Mouse (Mus musculus) embryonic facial prominence, embryonic 10.5 days (tissue): ENCODE results near the gene Loxl3. TPM values are rescaled to one million over a fixed set of nuclear protein-coding genes. Genes with fewer than 3 reads are reported as not detected.

Experiments used
- DNase-seq: peaks from one replicate; pipeline ENCODE4 v3.0.0-alpha.2; 2017; ENCODE audit warnings: low spot score
- H3K27ac ChIP-seq: fragments of 300-500 bp; sonication (generic); replicated peaks from 2 replicates; pipeline ENCODE4 v1.5.1; 2016; ENCODE audit warnings: mild to moderate bottlenecking
- H3K27me3 ChIP-seq: fragments of 300-500 bp; sonication (generic); replicated peaks from 2 replicates; pipeline ENCODE4 v1.6.1; 2016; ENCODE audit warnings: low read depth, mild to moderate bottlenecking; ENCODE audit not compliant: poor library complexity, severe bottlenecking
- H3K36me3 ChIP-seq: fragments of 300-500 bp; sonication (generic); replicated peaks from 2 replicates; pipeline ENCODE4 v1.6.1; 2016; ENCODE audit warnings: mild to moderate bottlenecking, moderate library complexity
- H3K4me1 ChIP-seq: fragments of 300-500 bp; sonication (generic); 2 replicates; pipeline ENCODE4 v1.6.1; 2016
- H3K4me3 ChIP-seq: fragments of 300-500 bp; sonication (generic); 2 replicates; pipeline ENCODE4 v1.5.1; 2016; ENCODE audit warnings: mild to moderate bottlenecking, moderate library complexity
- H3K9me3 ChIP-seq: fragments of 300-500 bp; sonication (generic); 2 replicates; pipeline ENCODE4 v1.6.1; 2016; ENCODE audit warnings: mild to moderate bottlenecking
- WGBS: fragments of 180-500 bp; shearing (Covaris S2); methylation state at CpG from one replicate; pipeline ENCODE4 v1.1.7; 2016; 5-methylcytosine and 5-hydroxymethylcytosine counted together
- polyA plus RNA-seq: library from polyadenylated mRNA; unstranded; fragments of >200 nt; fragmentation: Nextera tagmentation; extraction: Ambion mirVana; gene quantifications from 2 replicates; pipeline ENCODE4 v1.2.1, GENCODE M21; 2016

Gene Loxl3
- polyA plus RNA-seq, 1 experiment from 2014 or later: 11.4 TPM

GRCm38 (mm10) chr6:83037188-83037587 is 3.2 kb downstream of the Loxl3 start:
- H3K27me3 ChIP-seq: peaks cover 53% of the 10 kb centered on the region
- no peaks in the 10 kb centered on the region for H3K36me3 ChIP-seq
- 82% methylated on average over 8 of the region's 8 CpGs for WGBS
- H3K4me3 ChIP-seq: no peak overlapping the region
- peaks cover 44% of the 10 kb centered on the region for H3K4me1 ChIP-seq
- H3K27ac ChIP-seq: no peak overlapping the region
- no peaks in the 10 kb centered on the region for H3K9me3 ChIP-seq
- no peak for DNase-seq

GRCm38 (mm10) chr6:83038496-83039012 is 4.6 kb downstream of the Loxl3 start:
- peaks cover 31% of the 10 kb centered on the region for H3K4me1 ChIP-seq
- WGBS: 10% methylated on average over 24 of the region's 24 CpGs
- H3K4me3 ChIP-seq: peak overlapping the region; percentile 48
- H3K9me3 ChIP-seq: no peaks in the 10 kb centered on the region
- peaks cover 47% of the 10 kb centered on the region for H3K27me3 ChIP-seq
- peak overlapping the region; percentile 68; the same call in 1 of the 2 replicates for H3K27ac ChIP-seq
- DNase-seq: peak; percentile 90
- H3K36me3 ChIP-seq: no peaks in the 10 kb centered on the region

DNA sequence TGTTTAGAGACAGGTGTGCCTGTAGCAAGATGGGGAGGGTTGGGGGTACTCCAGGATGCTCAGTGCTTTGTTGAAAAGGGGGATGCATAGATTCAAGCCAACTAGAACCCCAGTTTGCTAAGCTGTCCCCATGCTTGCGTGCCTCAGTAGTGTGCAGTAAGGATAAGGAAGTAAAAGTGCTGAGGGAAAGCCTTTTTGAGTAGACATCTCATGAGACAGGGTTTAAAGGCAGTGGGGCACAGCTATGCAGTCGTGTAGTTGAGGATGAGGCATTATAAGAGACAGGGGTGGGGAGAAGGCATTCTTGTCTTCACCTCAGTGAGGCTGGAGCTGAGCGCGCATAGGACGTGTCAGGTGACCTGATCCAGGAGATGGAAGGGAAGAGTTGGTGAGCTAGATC is 6.6 kb downstream of the Loxl3 start:
- no peak overlapping the region for H3K27ac ChIP-seq
- no peaks in the 10 kb centered on the region for H3K36me3 ChIP-seq
- no peak for DNase-seq
- 77% methylated on average over 5 of the region's 5 CpGs for WGBS
- peaks cover 33% of the 10 kb centered on the region for H3K27me3 ChIP-seq
- no peak overlapping the region for H3K4me3 ChIP-seq
- H3K9me3 ChIP-seq: no peaks in the 10 kb centered on the region
- H3K4me1 ChIP-seq: peaks cover 23% of the 10 kb centered on the region

- Histone ChIP-seq H3K9me3 (no peaks in the 10 kb centered on the region), H3K4me3 (no peak overlapping the region), H3K4me1 (peaks cover 18% of the 10 kb centered on the region), H3K36me3 (no peaks in the 10 kb centered on the region), H3K27me3 (peaks cover 4% of the 10 kb centered on the region; the same call in 1 of the 2 replicates), H3K27ac (no peak overlapping the region)
- DNase-seq: no peak
- WGBS: 64% methylated on average over 6 of the region's 6 CpGs
Measured at GRCm38 (mm10) chr6:83043561-83043960, 9.6 kb downstream of the Loxl3 start.

- WGBS: 85% methylated on average over 5 of the region's 5 CpGs
- no peaks in the 10 kb centered on the region for H3K9me3 ChIP-seq
- H3K4me1 ChIP-seq: peaks cover 14% of the 10 kb centered on the region; the same call in 1 of the 2 replicates
- no peak overlapping the region for H3K27ac ChIP-seq
- H3K36me3 ChIP-seq: no peaks in the 10 kb centered on the region
- H3K27me3 ChIP-seq: peaks cover 4% of the 10 kb centered on the region; the same call in 1 of the 2 replicates
- no peak for DNase-seq
- no peak overlapping the region for H3K4me3 ChIP-seq
Measured at GRCm38 (mm10) chr6:83043993-83044392, 10.0 kb downstream of the Loxl3 start.

DNA sequence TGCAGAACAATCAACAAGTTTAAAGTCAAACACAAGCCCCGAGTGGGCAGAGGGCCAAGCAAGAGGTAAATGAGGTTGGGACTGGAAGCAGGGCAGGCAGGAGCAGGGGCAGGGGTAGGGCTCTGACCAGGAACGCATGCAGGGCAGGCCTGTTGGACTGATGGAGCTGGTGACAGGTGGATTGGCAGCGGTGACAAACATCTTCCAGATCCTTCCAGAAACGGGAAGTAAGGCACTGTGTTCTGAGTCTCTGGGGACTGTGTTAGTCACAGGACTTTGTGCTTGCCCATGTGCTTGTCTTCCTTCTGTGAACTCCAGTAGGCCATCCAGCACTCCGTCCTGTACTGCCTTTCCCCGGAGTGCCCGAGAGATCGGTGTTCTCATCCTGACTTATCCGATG is 10.8 kb downstream of the Loxl3 start:
- no peak for DNase-seq
- H3K9me3 ChIP-seq: no peaks in the 10 kb centered on the region
- H3K4me1 ChIP-seq: peaks cover 14% of the 10 kb centered on the region; the same call in 1 of the 2 replicates
- H3K36me3 ChIP-seq: no peaks in the 10 kb centered on the region
- H3K27me3 ChIP-seq: peaks cover 4% of the 10 kb centered on the region; the same call in 1 of the 2 replicates
- no peak overlapping the region for H3K27ac ChIP-seq
- H3K4me3 ChIP-seq: no peak overlapping the region
- WGBS: 78% methylated on average over 9 of the region's 9 CpGs

GRCm38 (mm10) chr6:83049367-83049766 is 15.4 kb downstream of the Loxl3 start:
- Histone ChIP-seq H3K27ac (no peak overlapping the region), H3K4me3 (no peak overlapping the region; the same call in 1 of the 2 replicates), H3K27me3 (no peaks in the 10 kb centered on the region), H3K4me1 (peaks cover 21% of the 10 kb centered on the region), H3K36me3 (peaks cover 24% of the 10 kb centered on the region), H3K9me3 (no peaks in the 10 kb centered on the region)
- 76% methylated on average over 10 of the region's 10 CpGs for WGBS
- DNase-seq: no peak

GRCm38 (mm10) chr6:83053136-83053960 is 19.4 kb downstream of the Loxl3 start:
- Histone ChIP-seq H3K27ac (peak overlapping the region; percentile 93), H3K36me3 (peaks cover 50% of the 10 kb centered on the region)
- 3% methylated on average over 26 of the region's 26 CpGs for WGBS

DNA sequence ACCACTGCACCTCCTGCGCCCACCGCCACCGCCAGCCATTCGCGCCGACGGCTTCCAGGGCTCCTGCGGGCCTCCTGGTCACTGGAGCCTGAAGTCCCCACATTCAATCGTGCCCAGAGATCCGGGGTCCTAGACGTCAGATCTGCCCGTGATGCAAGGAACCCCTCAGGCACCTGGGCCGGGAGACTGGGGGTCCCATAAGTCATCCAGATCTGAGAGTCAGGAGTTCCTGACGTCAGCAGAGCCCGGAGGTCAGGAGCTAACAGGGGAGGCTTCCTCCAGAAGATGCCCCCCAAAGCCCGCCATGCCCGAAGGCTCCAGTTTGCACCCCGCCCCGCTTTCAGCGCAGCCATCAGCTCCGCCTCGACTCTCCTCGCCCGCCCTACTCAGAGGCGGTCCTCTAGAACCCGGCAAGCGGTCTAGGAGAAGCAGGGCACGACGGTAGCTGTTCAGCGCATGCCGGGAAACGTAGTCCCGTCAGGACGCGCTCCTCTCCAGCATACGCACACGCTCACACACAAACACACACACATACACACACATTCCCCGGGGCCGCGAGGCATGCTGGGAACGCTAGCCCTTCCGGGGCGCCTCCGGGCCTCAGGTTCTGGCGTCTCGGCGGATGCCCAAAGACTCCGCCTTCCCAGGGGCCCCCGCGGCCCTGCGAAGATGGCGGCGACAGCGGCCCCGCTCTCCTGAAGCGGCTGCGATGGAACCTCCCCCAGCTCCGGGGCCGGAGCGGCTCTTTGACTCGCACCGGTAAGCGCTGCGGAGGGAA is 20.3 kb downstream of the Loxl3 start, which contains the start of gene Aup1:
Aup1 (plus strand) TSS at position 448 of the 778 bp plus-strand sequence.
- H3K27me3 ChIP-seq: peaks cover 5% of the 10 kb centered on the region
- peak within 1 kb of the TSS; percentile 93 for H3K27ac ChIP-seq
- H3K4me3 ChIP-seq: peak within 1 kb of the TSS; percentile 86
- peaks cover 51% of the 10 kb centered on the region for H3K36me3 ChIP-seq
- H3K9me3 ChIP-seq: no peaks in the 10 kb centered on the region
- under 1% methylated on average over 64 of the region's 64 CpGs for WGBS
- H3K4me1 ChIP-seq: peaks cover 33% of the 10 kb centered on the region
- peak; percentile 96 for DNase-seq

More at GRCm38 (mm10) chr6:83053136-83053960, 19.4 kb downstream of the Loxl3 start:
- Histone ChIP-seq H3K4me3 (peak overlapping the region; percentile 86), H3K4me1 (peaks cover 33% of the 10 kb centered on the region), H3K27me3 (no peaks in the 10 kb centered on the region), H3K9me3 (no peaks in the 10 kb centered on the region)
- DNase-seq: peak; percentile 62

- WGBS: under 1% methylated on average over 50 of the region's 50 CpGs
- Histone ChIP-seq H3K36me3 (peaks cover 50% of the 10 kb centered on the region), H3K27me3 (peaks cover 10% of the 10 kb centered on the region), H3K27ac (peak within 1 kb of the TSS; percentile 93), H3K9me3 (no peaks in the 10 kb centered on the region), H3K4me1 (peaks cover 33% of the 10 kb centered on the region), H3K4me3 (peak within 1 kb of the TSS; percentile 86)
- DNase-seq: peak; percentile 61
Measured at GRCm38 (mm10) chr6:83054871-83055431, 21.0 kb downstream of the Loxl3 start, which contains the start of gene Htra2. Gene Htra2, minus strand, starts transcription at chr6:83055273.

- Histone ChIP-seq H3K4me1 (peaks cover 35% of the 10 kb centered on the region), H3K27ac (no peak within 1 kb of the TSS), H3K27me3 (peaks cover 38% of the 10 kb centered on the region), H3K4me3 (no peak within 1 kb of the TSS), H3K9me3 (no peaks in the 10 kb centered on the region), H3K36me3 (peaks cover 28% of the 10 kb centered on the region)
- DNase-seq: no peak
- WGBS: 50% methylated on average over 3 of the region's 3 CpGs
Measured at GRCm38 (mm10) chr6:83057790-83058189, 23.8 kb downstream of the Loxl3 start, which contains the start of gene Dqx1. Gene Dqx1, plus strand, starts transcription at chr6:83057844.

DNA sequence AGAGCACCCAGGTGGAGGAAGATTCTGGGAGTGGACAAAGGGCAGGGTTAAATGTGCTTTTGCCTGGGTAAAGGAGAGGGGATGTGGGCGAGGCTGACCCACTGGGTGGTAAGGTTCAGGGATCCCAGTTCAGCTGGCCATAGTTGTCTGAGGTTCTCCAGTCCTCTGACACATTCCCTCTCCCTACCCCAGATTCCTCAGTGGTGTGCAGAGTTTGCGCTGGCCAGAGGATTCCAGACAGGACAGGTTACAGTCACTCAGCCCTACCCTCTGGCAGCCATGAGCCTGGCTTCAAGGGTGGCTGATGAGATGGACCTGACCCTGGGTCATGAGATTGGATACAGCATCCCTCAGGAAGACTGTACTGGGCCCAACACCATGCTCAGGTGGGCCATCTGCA is 24.8 kb downstream of the Loxl3 start:
- H3K4me3 ChIP-seq: no peak overlapping the region
- peaks cover 48% of the 10 kb centered on the region for H3K27me3 ChIP-seq
- 84% methylated on average over 2 of the region's 2 CpGs for WGBS
- DNase-seq: no peak
- H3K4me1 ChIP-seq: peaks cover 25% of the 10 kb centered on the region
- no peaks in the 10 kb centered on the region for H3K9me3 ChIP-seq
- no peak overlapping the region for H3K27ac ChIP-seq
- H3K36me3 ChIP-seq: peaks cover 28% of the 10 kb centered on the region
